Mouse (Mus musculus) heart, embryonic 15.5 days (tissue): ENCODE results near the gene Ica1. TPM values are rescaled to one million over a fixed set of nuclear protein-coding genes. Genes with fewer than 3 reads are reported as not detected.

Experiments
- ATAC-seq: fragments of 200-750 bp; cut with Nextera tagmentation; replicated peaks from 2 replicates; pipeline ENCODE4 v1.8.0; 2017; ENCODE audit warnings: low read depth, moderate TSS enrichment; ENCODE audit not compliant: insufficient number of reproducible peaks, insufficient read depth, low FRiP score
- H3K27ac ChIP-seq: fragments of 300-500 bp; sonication (generic); 2 replicates; pipeline ENCODE4 v1.5.1; 2015; ENCODE audit warnings: mild to moderate bottlenecking, inconsistent platforms
- H3K27me3 ChIP-seq: fragments of 300-500 bp; sonication (generic); 2 replicates; pipeline ENCODE4 v1.6.1; 2015; ENCODE audit warnings: inconsistent platforms
- H3K36me3 ChIP-seq: fragments of 300-500 bp; sonication (generic); 2 replicates; pipeline ENCODE4 v1.6.1; 2015; ENCODE audit warnings: mild to moderate bottlenecking, inconsistent platforms
- H3K4me1 ChIP-seq: fragments of 300-500 bp; sonication (generic); replicated peaks from 2 replicates; pipeline ENCODE4 v1.6.1; 2015; ENCODE audit warnings: inconsistent platforms
- H3K4me2 ChIP-seq: fragments of 300-500 bp; sonication (generic); 2 replicates; pipeline ENCODE4 v1.6.1; 2015; ENCODE audit warnings: inconsistent platforms, mild to moderate bottlenecking, moderate library complexity
- H3K4me3 ChIP-seq: fragments of 300-500 bp; sonication (generic); 2 replicates; pipeline ENCODE4 v1.5.1; 2015; ENCODE audit warnings: mild to moderate bottlenecking, inconsistent platforms
- H3K9ac ChIP-seq: fragments of 300-500 bp; sonication (generic); 2 replicates; pipeline ENCODE4 v1.6.1; 2015; ENCODE audit warnings: mild to moderate bottlenecking, inconsistent platforms
- H3K9me3 ChIP-seq: fragments of 300-500 bp; sonication (generic); replicated peaks from 2 replicates; pipeline ENCODE4 v1.6.1; 2016; ENCODE audit warnings: inconsistent platforms
- WGBS: fragments of 180-500 bp; shearing (Covaris S2); methylation state at CpG from one replicate; pipeline ENCODE4 v1.1.7; 2015; ENCODE audit warnings: mixed read lengths; 5-methylcytosine and 5-hydroxymethylcytosine counted together
- polyA plus RNA-seq: library from polyadenylated mRNA; unstranded; fragments of >200 nt; fragmentation: Nextera tagmentation; extraction: Ambion mirVana; gene quantifications from 2 replicates; pipeline ENCODE4 v1.2.1, GENCODE M21; 2015

The Ica1 gene
- polyA plus RNA-seq, 1 experiment from 2014 or later: 19.0 TPM

DNA sequence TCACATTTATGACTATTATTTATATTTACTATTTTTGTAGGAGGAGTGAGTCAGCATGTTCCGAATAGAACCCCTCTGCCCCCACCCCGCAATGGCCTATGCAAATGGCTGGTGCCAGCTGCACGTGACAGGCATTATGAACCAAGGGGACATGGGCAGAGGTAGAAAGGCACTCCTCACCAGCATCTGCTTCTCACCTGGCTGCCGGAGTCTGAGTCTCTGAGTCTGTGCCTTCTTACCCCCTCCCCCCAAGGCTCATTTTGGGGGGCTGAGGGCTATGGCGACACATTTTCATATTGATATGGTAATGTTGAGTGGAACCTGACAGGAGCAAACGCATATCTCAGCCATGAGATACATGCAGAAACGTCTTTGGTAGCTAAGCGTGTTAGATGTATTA lies 97.4 kb downstream of the Ica1 start:
- H3K9me3 ChIP-seq: no peaks in the 10 kb centered on the region
- 88% methylated on average over 8 of the region's 8 CpGs for WGBS
- no peak overlapping the region for H3K4me3 ChIP-seq
- no peak overlapping the region for H3K27ac ChIP-seq
- ATAC-seq: no peak
- 0 out of 2 replicates have a peak, but pooled peaks cover 2% of the 10 kb centered on the region for H3K4me1 ChIP-seq
- H3K9ac ChIP-seq: no peak overlapping the region
- no peaks in the 10 kb centered on the region for H3K27me3 ChIP-seq
- H3K36me3 ChIP-seq: no peaks in the 10 kb centered on the region
- H3K4me2 ChIP-seq: no peak overlapping the region

GRCm38 (mm10) chr6:8673013-8673412 lies 105.3 kb downstream of the Ica1 start:
- Histone ChIP-seq H3K27ac (no peak overlapping the region), H3K36me3 (no peaks in the 10 kb centered on the region), H3K4me3 (no peak overlapping the region), H3K9ac (no peak overlapping the region), H3K4me1 (no peaks in the 10 kb centered on the region), H3K4me2 (no peak overlapping the region), H3K9me3 (no peaks in the 10 kb centered on the region), H3K27me3 (no peaks in the 10 kb centered on the region)
- no peak for ATAC-seq
- 73% methylated on average over 4 of the region's 4 CpGs for WGBS

- H3K4me2 ChIP-seq: no peak overlapping the region
- WGBS: 79% methylated on average over 4 of the region's 4 CpGs
- no peak overlapping the region for H3K4me3 ChIP-seq
- H3K9me3 ChIP-seq: no peaks in the 10 kb centered on the region
- no peak for ATAC-seq
- no peak overlapping the region for H3K27ac ChIP-seq
- H3K9ac ChIP-seq: no peak overlapping the region
- no peaks in the 10 kb centered on the region for H3K36me3 ChIP-seq
- H3K4me1 ChIP-seq: no peaks in the 10 kb centered on the region
- no peaks in the 10 kb centered on the region for H3K27me3 ChIP-seq
Measured at GRCm38 (mm10) chr6:8669343-8669742, 108.9 kb downstream of the Ica1 start.

GRCm38 (mm10) chr6:8668013-8668811 lies 110.1 kb downstream of the Ica1 start:
- Histone ChIP-seq H3K9ac (no peak overlapping the region), H3K27ac (no peak overlapping the region), H3K4me3 (no peak overlapping the region), H3K4me1 (no peaks in the 10 kb centered on the region), H3K4me2 (no peak overlapping the region), H3K9me3 (no peaks in the 10 kb centered on the region), H3K36me3 (no peaks in the 10 kb centered on the region), H3K27me3 (no peaks in the 10 kb centered on the region)
- ATAC-seq: no peak
- 70% methylated on average over 6 of the region's 6 CpGs for WGBS

DNA sequence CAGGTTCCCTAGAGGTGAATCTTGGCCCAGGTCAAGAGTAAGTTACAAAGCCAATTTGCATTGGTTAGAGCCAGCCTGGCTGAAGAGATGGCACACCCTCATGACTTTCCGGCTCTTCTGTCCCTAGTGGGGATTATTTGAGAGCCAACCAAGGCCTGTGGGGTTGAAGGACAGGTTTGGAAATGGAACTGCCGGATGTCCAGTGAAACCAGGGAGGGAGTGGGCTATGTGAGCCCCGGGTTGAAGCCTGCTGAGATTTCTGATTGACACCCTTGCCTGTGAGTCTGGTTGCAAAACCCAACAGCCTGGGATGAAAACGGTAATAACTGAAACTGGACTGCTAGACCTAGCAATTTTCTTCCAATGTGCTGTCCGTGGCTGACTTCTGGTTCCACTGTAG lies 112.5 kb downstream of the Ica1 start:
- Histone ChIP-seq H3K27ac (no peak overlapping the region), H3K36me3 (no peaks in the 10 kb centered on the region)
- no peak for ATAC-seq

GRCm38 (mm10) chr6:8664956-8665355 lies 113.3 kb downstream of the Ica1 start:
- Histone ChIP-seq H3K4me2 (no peak overlapping the region), H3K9ac (no peak overlapping the region)

More for the DNA sequence above, 112.5 kb downstream of the Ica1 start:
- 91% methylated on average over 5 of the region's 5 CpGs for WGBS
- Histone ChIP-seq H3K27me3 (no peaks in the 10 kb centered on the region), H3K9ac (no peak overlapping the region), H3K4me1 (no peaks in the 10 kb centered on the region), H3K4me2 (no peak overlapping the region), H3K4me3 (no peak overlapping the region), H3K9me3 (no peaks in the 10 kb centered on the region)

GRCm38 (mm10) chr6:8663092-8663740 lies 115.1 kb downstream of the Ica1 start:
- no peak for ATAC-seq
- WGBS: 74% methylated on average over 3 of the region's 3 CpGs
- no peaks in the 10 kb centered on the region for H3K27me3 ChIP-seq
- no peak overlapping the region for H3K4me2 ChIP-seq
- H3K4me3 ChIP-seq: no peak overlapping the region
- no peak overlapping the region for H3K9ac ChIP-seq
- no peaks in the 10 kb centered on the region for H3K9me3 ChIP-seq
- H3K36me3 ChIP-seq: no peaks in the 10 kb centered on the region
- no peak overlapping the region for H3K27ac ChIP-seq
- peaks cover 10% of the 10 kb centered on the region for H3K4me1 ChIP-seq

More at GRCm38 (mm10) chr6:8664956-8665355, 113.3 kb downstream of the Ica1 start:
- WGBS: 87% methylated on average over 5 of the region's 5 CpGs
- no peaks in the 10 kb centered on the region for H3K9me3 ChIP-seq
- no peaks in the 10 kb centered on the region for H3K27me3 ChIP-seq
- no peak overlapping the region for H3K4me3 ChIP-seq
- no peak overlapping the region for H3K27ac ChIP-seq
- H3K4me1 ChIP-seq: no peaks in the 10 kb centered on the region
- no peak for ATAC-seq
- H3K36me3 ChIP-seq: no peaks in the 10 kb centered on the region

DNA sequence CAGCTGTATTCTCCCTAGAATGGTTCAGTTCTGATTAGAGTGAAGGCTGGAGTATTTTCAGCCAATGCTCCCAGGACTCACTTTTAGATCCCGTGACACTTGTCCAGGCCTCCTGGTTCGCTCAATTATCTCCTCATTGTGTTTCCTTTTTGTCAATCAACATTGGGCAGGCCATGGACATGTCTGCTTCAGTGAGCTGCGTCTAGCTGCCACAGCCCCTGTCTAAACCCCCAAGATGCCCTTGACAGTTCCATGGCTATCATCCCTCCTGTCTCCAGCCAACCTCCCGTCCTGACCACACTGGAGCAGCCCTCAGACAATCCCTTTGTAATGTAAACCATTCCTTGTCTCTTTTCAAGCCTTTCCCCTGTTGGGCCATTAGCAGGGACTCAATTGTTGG lies 116.9 kb downstream of the Ica1 start:
- Histone ChIP-seq H3K9me3 (no peaks in the 10 kb centered on the region), H3K9ac (no peak overlapping the region), H3K27ac (no peak overlapping the region), H3K27me3 (no peaks in the 10 kb centered on the region), H3K4me2 (no peak overlapping the region), H3K4me3 (no peak overlapping the region), H3K4me1 (peaks cover 14% of the 10 kb centered on the region), H3K36me3 (no peaks in the 10 kb centered on the region)
- WGBS: 48% methylated on average over 4 of the region's 4 CpGs
- ATAC-seq: no peak

DNA sequence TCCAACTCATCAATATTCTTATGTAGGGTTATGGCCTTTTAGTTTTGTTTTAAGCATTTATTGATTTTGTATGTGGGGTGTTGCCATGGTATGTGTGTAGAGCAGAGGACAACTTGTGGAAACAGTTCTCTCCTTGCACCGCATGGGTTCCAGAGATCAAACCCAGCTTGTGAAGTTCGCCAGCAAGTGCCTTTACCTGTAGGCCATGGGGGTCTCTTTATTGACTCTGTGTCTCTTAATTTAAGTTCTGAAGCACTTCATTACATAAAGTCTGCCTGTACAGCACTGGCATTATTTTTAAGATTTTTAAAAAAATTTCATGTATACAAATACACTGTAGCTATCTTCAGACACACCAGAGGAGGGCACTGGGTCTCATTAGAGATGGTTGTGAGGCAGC lies 118.2 kb downstream of the Ica1 start:
- H3K27ac ChIP-seq: no peak overlapping the region
- no peaks in the 10 kb centered on the region for H3K36me3 ChIP-seq
- no peak overlapping the region for H3K9ac ChIP-seq
- H3K27me3 ChIP-seq: no peaks in the 10 kb centered on the region
- ATAC-seq: no peak
- no peak overlapping the region for H3K4me3 ChIP-seq
- peaks cover 14% of the 10 kb centered on the region for H3K4me1 ChIP-seq
- H3K4me2 ChIP-seq: no peak overlapping the region
- 94% methylated on average over 2 of the region's 2 CpGs for WGBS
- no peaks in the 10 kb centered on the region for H3K9me3 ChIP-seq

DNA sequence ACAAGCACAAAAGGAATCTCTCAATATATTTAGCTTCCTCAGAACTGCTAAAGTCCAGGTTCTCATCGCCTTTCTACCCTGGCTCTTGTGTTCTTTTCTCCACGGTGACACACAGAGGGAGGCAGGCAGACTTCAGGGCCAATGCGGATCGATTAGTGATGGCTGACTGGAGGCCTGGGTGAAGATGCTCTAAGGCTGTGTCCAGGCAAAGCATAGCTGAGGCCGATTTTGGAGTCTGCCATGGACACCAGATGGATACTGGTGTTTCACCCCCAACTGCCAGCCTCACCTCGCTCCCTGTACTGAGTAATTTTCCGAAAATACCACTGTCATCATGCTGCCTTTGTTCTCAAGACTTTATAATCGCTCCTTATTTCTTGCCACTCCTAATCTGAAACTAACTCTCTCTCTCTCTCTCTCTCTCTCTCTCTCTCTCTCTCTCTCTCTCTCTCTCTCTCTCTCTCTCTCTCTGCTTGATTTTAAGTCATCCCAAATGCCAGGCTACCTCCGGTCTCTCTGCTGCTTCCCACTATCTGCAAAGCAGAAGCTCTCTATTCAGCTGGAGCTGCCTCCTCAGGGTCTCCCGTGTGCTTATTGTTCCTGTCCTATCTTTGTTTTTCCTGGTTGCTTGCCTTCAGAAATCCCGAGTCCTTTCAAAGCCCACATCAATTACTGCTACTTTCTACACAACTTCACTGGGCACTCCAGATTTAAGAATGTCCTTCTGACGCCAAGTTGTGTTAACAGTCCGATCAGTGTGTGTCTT lies 118.9 kb downstream of the Ica1 start:
- H3K4me3 ChIP-seq: no peak overlapping the region
- no peak for ATAC-seq
- no peak overlapping the region for H3K9ac ChIP-seq
- H3K36me3 ChIP-seq: no peaks in the 10 kb centered on the region
- H3K4me2 ChIP-seq: peak overlapping the region; percentile 14
- WGBS: 41% methylated on average over 13 of the region's 13 CpGs
- H3K4me1 ChIP-seq: peaks cover 14% of the 10 kb centered on the region
- H3K27ac ChIP-seq: no peak overlapping the region; the same call in 1 of the 2 replicates
- no peaks in the 10 kb centered on the region for H3K9me3 ChIP-seq
- H3K27me3 ChIP-seq: no peaks in the 10 kb centered on the region

- Histone ChIP-seq H3K9ac (no peak overlapping the region), H3K4me1 (peaks cover 14% of the 10 kb centered on the region), H3K27ac (no peak overlapping the region), H3K27me3 (no peaks in the 10 kb centered on the region), H3K9me3 (no peaks in the 10 kb centered on the region), H3K4me2 (no peak overlapping the region), H3K36me3 (no peaks in the 10 kb centered on the region), H3K4me3 (no peak overlapping the region)
- ATAC-seq: no peak
- WGBS: 30% methylated on average over 4 of the region's 4 CpGs
Measured at GRCm38 (mm10) chr6:8658431-8658830, 119.9 kb downstream of the Ica1 start.
